Mouse (Mus musculus) forebrain, embryonic 14.5 days (tissue): ENCODE data around the gene Fga. TPM values are rescaled to one million over a fixed set of nuclear protein-coding genes. Genes with fewer than 3 reads are reported as not detected.

Source experiments
- ATAC-seq: fragments of 200-750 bp; cut with Nextera tagmentation; 2 replicates; pipeline ENCODE4 v1.8.0; 2017; ENCODE audit warnings: mild to moderate bottlenecking, moderate library complexity
- DNase-seq: peaks from one replicate; pipeline ENCODE4 v3.0.0-alpha.2; 2015; ENCODE audit warnings: low spot score
- H3K27ac ChIP-seq: fragments of 300-500 bp; sonication (generic); 2 replicates; pipeline ENCODE4 v1.5.1; 2014; ENCODE audit warnings: low read depth, mild to moderate bottlenecking, control low read depth, low read length, moderate library complexity
- H3K27me3 ChIP-seq: fragments of 300-500 bp; sonication (generic); replicated peaks from 2 replicates; pipeline ENCODE4 v1.6.1; 2014; ENCODE audit warnings: low read length, control low read depth, mixed read lengths; ENCODE audit not compliant: control insufficient read depth, insufficient read depth
- H3K36me3 ChIP-seq: fragments of 300-500 bp; sonication (generic); 2 replicates; pipeline ENCODE4 v1.6.1; 2014; ENCODE audit warnings: low read length, control low read depth; ENCODE audit not compliant: control insufficient read depth, insufficient read depth
- H3K4me1 ChIP-seq: fragments of 300-500 bp; sonication (generic); 2 replicates; pipeline ENCODE4 v1.6.1; 2014; ENCODE audit warnings: antibody characterized with exemption, low read length, control low read depth; ENCODE audit not compliant: control insufficient read depth, insufficient read depth
- H3K4me2 ChIP-seq: fragments of 300-500 bp; sonication (generic); 2 replicates; pipeline ENCODE4 v1.6.1; 2014; ENCODE audit warnings: mild to moderate bottlenecking, control low read depth, low read length
- H3K4me3 ChIP-seq: fragments of 300-500 bp; sonication (generic); 2 replicates; pipeline ENCODE4 v1.5.1; 2014; ENCODE audit warnings: low read depth, low read length, control low read depth
- H3K9ac ChIP-seq: fragments of 300-500 bp; sonication (generic); 2 replicates; pipeline ENCODE4 v1.6.1; 2014; ENCODE audit warnings: mild to moderate bottlenecking, low read length, control low read depth, moderate library complexity
- H3K9me3 ChIP-seq: fragments of 300-500 bp; sonication (generic); replicated peaks from 2 replicates; pipeline ENCODE4 v1.6.1; 2016; ENCODE audit warnings: low read length, control low read depth, mixed read lengths; ENCODE audit not compliant: control insufficient read depth
- WGBS: fragments of 180-500 bp; shearing (Covaris S2); extraction: QIAGEN DNeasy Blood & Tissue Kit; methylation state at CpG from one replicate; pipeline ENCODE4 v1.1.7; 2014; 5-methylcytosine and 5-hydroxymethylcytosine counted together
- polyA plus RNA-seq: library from polyadenylated mRNA; unstranded; fragments of >200 nt; fragmentation: Nextera tagmentation; extraction: Ambion mirVana; gene quantifications from 2 replicates; pipeline ENCODE4 v1.2.1, GENCODE M21; 2014

The Fga gene
- polyA plus RNA-seq, 1 experiment from 2014 or later = not detected

DNA sequence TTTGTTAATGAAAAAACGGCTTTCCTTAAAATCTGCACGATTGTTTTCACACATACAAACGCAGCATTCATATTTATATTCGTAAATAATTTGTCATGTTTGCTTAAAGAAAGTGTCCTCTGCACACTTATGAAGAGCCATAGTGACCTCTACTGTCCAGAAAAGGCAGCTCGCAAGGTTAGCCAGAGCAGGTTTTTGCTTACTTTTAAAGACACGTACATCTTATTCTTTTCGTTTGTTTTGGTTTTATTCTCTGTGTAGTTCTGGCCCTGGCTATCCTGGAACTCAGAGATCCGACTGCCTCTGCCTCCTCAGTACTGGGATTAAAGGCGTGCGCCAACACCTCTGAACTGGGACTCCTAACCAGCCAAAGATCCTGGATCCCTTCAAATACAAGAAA, 27.9 kb downstream of the Fga start:
- H3K4me3 ChIP-seq = no peak overlapping the region
- DNase-seq = peak; percentile 66
- H3K9ac ChIP-seq = no peak overlapping the region
- WGBS = 39% methylated on average over 10 of the region's 10 CpGs
- no peaks in the 10 kb centered on the region for H3K9me3 ChIP-seq
- no peaks in the 10 kb centered on the region for H3K27me3 ChIP-seq
- peaks cover 12% of the 10 kb centered on the region for H3K36me3 ChIP-seq
- H3K27ac ChIP-seq = no peak overlapping the region
- H3K4me2 ChIP-seq = no peak overlapping the region
- H3K4me1 ChIP-seq = peaks cover 6% of the 10 kb centered on the region
- ATAC-seq = no peak

DNA sequence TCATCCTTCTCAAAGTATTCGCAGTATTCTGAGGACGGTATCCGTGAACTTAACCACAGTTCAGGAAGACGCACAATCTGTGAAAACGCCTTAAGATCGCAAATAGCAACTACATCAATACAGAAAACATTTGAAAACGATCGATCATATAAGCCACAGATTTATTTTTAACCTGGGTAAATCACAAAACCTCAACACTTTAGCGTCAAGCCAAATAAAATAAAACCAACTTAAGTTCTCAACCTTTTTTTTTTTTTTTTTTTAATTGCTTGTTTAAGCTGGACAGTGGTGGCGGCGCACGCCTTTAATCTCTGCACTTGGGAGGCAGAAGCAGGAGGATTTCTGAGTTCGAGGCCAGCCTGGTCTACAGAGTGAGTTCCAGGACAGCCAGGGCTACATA, 28.9 kb downstream of the Fga start:
- no peaks in the 10 kb centered on the region for H3K27me3 ChIP-seq
- ATAC-seq (no peak), DNase-seq (no peak)
- no peak overlapping the region for H3K9ac ChIP-seq
- H3K36me3 ChIP-seq = peaks cover 21% of the 10 kb centered on the region
- no peak overlapping the region for H3K27ac ChIP-seq
- H3K4me1 ChIP-seq = peaks cover 6% of the 10 kb centered on the region
- H3K4me3 ChIP-seq = peak overlapping the region; percentile 84
- peak overlapping the region; percentile 40 for H3K4me2 ChIP-seq
- WGBS = 42% methylated on average over 13 of the region's 13 CpGs
- H3K9me3 ChIP-seq = no peaks in the 10 kb centered on the region

DNA sequence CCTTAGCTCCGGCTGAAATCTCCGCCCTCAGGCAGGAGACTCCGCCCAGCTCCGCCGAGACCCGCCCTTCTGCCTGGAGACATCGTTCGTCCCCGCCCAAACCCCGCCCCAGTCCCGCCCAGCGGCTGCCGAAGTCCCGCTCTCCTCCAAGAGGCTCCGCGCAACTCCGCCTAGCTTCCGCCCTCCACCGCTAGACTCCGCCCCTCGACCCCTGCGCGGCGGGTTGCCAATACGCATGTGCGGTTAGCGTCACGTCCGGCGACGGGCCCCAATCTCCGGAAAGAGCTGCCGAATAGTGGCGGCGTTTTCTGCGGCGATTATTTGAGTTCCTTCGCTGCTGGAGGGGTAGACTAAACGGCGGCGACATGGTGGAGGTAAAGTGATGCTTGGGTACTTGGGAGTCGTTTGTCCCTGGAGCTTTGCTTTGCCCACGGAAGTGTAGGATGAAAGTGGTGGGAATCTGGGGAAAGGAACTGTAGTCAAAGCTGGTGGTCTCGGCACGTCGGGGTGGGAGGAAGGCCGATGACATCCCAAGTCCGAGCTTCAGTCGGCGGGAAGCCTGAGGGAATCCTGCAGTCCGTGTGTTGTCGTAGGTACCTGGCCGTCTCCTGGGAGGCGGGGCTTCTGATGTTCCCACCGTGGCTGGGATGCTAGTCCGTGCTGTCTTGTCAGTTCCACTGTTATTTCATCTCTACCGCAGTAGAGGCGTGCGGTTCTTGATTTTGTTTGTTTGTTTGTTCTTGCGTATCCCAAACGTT, 29.6 kb downstream of the Fga start, which contains the start of gene Plrg1:
Gene Plrg1, plus strand, starts transcription at position 242 of the 758 bp plus-strand sequence.
- Histone ChIP-seq H3K36me3 (peaks cover 28% of the 10 kb centered on the region), H3K27ac (peak within 1 kb of the TSS; percentile 58), H3K4me3 (peak within 1 kb of the TSS; percentile 84), H3K27me3 (no peaks in the 10 kb centered on the region), H3K4me2 (peak within 1 kb of the TSS; percentile 88), H3K9me3 (no peaks in the 10 kb centered on the region), H3K9ac (peak within 1 kb of the TSS; percentile 76), H3K4me1 (peaks cover 6% of the 10 kb centered on the region)
- DNase-seq (peak; percentile 98), ATAC-seq (peak; percentile 99)
- WGBS = under 1% methylated on average over 61 of the region's 61 CpGs

DNA sequence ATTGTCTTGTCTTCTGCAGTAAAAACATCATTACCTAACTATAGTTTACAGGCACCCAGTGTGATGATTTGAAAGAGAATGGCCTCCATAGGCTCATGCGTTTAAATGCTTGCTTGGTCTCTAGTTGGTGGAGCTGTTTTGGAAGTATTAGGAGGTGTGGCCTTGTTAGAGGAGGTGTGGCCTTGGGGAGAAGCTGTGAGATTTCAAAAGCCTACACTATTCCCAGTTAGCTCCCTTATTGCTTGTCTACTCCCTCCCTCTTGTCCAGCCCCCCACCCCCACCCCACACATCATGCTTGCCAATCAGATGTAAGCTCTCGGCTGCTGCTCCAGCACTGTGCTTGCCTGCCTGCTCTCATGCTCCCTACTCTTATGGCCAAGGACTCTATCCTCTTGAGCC, 31.2 kb downstream of the Fga start:
- Histone ChIP-seq H3K27ac (no peak overlapping the region), H3K36me3 (peaks cover 44% of the 10 kb centered on the region), H3K27me3 (no peaks in the 10 kb centered on the region), H3K4me1 (peaks cover 6% of the 10 kb centered on the region), H3K9me3 (no peaks in the 10 kb centered on the region), H3K4me3 (no peak overlapping the region), H3K9ac (no peak overlapping the region), H3K4me2 (no peak overlapping the region)
- ATAC-seq = no peak
- WGBS = 89% methylated on average over 2 of the region's 2 CpGs
- no peak for DNase-seq

DNA sequence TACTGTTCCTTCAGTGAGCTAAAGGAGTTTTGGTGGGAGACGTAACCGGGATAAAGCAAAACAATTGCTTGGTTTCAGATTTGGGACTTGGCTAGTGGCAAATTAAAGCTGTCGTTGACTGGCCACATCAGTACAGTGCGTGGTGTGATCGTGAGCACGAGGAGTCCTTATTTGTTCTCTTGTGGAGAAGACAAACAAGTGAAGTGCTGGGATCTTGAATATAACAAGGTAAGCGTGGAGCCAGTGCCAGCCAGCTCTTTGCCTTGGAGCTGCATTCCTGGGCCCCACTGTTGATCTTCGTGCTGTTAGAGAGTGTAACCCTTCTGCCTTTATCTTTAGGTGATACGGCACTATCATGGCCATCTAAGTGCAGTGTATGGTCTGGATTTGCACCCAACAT, 42.0 kb downstream of the Fga start:
- WGBS = 94% methylated on average over 9 of the region's 9 CpGs
- no peak overlapping the region for H3K4me3 ChIP-seq
- H3K4me2 ChIP-seq = no peak overlapping the region
- peaks cover 84% of the 10 kb centered on the region for H3K36me3 ChIP-seq
- H3K9me3 ChIP-seq = no peaks in the 10 kb centered on the region
- H3K27ac ChIP-seq = no peak overlapping the region
- ATAC-seq = no peak
- H3K9ac ChIP-seq = no peak overlapping the region
- no peak for DNase-seq
- H3K4me1 ChIP-seq = no peaks in the 10 kb centered on the region
- H3K27me3 ChIP-seq = no peaks in the 10 kb centered on the region

DNA sequence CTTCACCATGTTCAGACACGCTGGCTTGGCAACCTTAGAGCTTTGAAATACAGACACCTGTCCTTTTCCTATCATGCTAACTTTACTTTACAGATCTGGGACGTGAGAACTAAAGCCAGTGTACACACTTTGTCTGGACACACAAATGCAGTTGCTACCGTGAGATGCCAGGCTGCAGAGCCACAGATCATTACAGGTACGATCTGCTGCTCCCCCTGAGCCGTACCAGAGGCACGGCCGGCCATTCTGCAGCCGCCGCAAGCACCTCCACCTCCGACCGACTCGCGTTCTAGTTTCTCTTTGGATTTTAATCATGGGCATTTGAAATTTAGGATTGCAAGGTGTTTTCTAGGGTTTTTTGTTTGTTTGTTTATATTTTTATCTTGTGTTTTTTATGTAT, 43.0 kb downstream of the Fga start:
- Histone ChIP-seq H3K36me3 (peaks cover 78% of the 10 kb centered on the region), H3K4me1 (no peaks in the 10 kb centered on the region), H3K9me3 (no peaks in the 10 kb centered on the region), H3K9ac (no peak overlapping the region), H3K4me3 (no peak overlapping the region), H3K27me3 (no peaks in the 10 kb centered on the region), H3K27ac (no peak overlapping the region), H3K4me2 (no peak overlapping the region)
- DNase-seq (no peak), ATAC-seq (no peak)
- 95% methylated on average over 13 of the region's 13 CpGs for WGBS

DNA sequence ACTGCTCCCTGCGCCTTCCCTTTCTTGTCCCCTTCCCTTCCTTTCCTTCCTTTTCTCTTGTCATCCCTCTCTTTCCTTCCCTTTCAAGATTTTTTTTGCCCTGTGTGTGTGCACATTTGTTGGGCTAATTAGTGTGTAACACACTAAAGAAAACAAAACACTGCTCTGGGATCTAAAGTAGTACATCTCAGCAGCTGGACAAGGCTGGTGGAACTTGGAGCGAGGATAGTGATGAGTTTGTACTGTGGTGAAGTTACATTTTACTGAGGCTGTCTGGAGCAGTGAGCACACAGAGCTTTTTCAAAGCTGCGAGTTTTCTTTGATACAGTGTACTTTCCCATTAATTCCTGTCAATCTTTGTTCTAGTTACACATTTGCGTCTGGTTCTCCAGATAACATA, 44.4 kb downstream of the Fga start:
- H3K4me3 ChIP-seq = no peak overlapping the region
- H3K27me3 ChIP-seq = no peaks in the 10 kb centered on the region
- H3K4me1 ChIP-seq = no peaks in the 10 kb centered on the region
- H3K9ac ChIP-seq = no peak overlapping the region
- ATAC-seq (no peak), DNase-seq (no peak)
- no peaks in the 10 kb centered on the region for H3K9me3 ChIP-seq
- WGBS = 90% methylated on average over 4 of the region's 4 CpGs
- H3K36me3 ChIP-seq = peaks cover 80% of the 10 kb centered on the region
- H3K27ac ChIP-seq = no peak overlapping the region
- H3K4me2 ChIP-seq = no peak overlapping the region

DNA sequence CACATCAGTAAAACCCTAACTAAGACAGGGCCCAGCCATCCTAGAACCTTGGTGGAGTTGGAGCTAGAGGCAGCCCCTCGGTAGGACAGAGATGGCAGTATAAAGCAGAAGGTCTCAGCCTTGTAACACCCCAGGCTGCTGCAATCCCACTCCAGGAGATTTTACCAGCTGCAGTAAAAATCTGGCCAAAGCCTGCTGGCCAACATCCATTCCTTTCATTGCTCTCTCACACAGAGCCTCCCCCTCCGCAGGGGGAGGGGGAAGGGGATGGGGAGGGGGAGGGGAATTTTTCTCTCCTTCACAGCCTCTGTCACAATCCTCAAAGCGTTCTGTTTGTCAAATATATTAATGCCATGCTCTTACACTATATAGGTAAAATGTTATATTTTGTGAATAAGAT, 50.7 kb downstream of the Fga start:
- no peak overlapping the region for H3K9ac ChIP-seq
- WGBS = 23% methylated on average over 3 of the region's 3 CpGs

DNA sequence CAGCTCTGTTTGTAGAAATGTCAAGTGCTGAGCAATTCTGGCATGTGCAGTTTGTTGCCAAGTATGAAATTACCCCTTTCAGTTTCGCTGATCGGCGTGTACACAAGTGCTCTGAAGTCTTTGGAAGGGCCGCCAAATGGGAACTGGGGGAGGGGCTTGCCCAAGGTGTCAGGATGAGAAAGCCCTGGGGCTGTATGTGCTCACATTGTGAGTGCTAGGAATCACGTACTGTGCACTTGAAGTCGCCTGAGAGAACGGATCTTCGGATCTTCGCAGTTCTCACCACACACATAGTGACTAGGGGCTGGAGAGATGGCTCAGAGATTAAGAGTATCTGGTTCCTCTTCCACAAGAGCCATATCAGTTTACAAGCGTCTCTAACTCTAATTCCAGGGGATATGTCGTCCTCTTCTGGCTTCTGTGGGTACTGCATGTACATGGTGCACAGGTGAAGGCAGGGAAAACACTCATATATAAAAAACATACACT, 54.7 kb downstream of the Fga start:
- Histone ChIP-seq H3K9ac (no peak overlapping the region), H3K4me3 (peak overlapping the region; percentile 9; the same call in 1 of the 2 replicates)
- 4% methylated on average over 11 of the region's 11 CpGs for WGBS

More for the DNA sequence above, 50.7 kb downstream of the Fga start:
- H3K27me3 ChIP-seq = no peaks in the 10 kb centered on the region
- peaks cover 4% of the 10 kb centered on the region for H3K4me1 ChIP-seq
- no peak overlapping the region for H3K4me2 ChIP-seq
- peak; percentile 38 for ATAC-seq
- H3K4me3 ChIP-seq = no peak overlapping the region
- H3K36me3 ChIP-seq = peaks cover 22% of the 10 kb centered on the region
- no peaks in the 10 kb centered on the region for H3K9me3 ChIP-seq
- H3K27ac ChIP-seq = no peak overlapping the region
- DNase-seq = peak; percentile 55

More for the DNA sequence above, 54.7 kb downstream of the Fga start:
- Histone ChIP-seq H3K27me3 (no peaks in the 10 kb centered on the region), H3K4me1 (peaks cover 4% of the 10 kb centered on the region), H3K9me3 (no peaks in the 10 kb centered on the region), H3K36me3 (no peaks in the 10 kb centered on the region), H3K27ac (no peak overlapping the region), H3K4me2 (peak overlapping the region; percentile 42)
- ATAC-seq (peak; percentile 68; the same call in 1 of the 2 replicates), DNase-seq (peak; percentile 70)
